Mouse (Mus musculus): ENCODE data around the gene Psmc6. TPM values are rescaled to one million over a fixed set of nuclear protein-coding genes. Genes with fewer than 3 reads are reported as not detected.

The Psmc6 gene
- polyA plus RNA-seq, 1 experiment from 2014 or later = 268 TPM

GRCm38 (mm10) chr14:45365196-45365587, 35.6 kb downstream of the Psmc6 start:
- DNase-seq (ENCODE audit: low spot score) (no peak), ATAC-seq (replicated peaks; ENCODE audit: insufficient number of reproducible peaks, low FRiP score, low TSS enrichment, low read depth) (no peak)
- Histone ChIP-seq H3K27ac (replicated peaks; ENCODE audit: low read depth, low read length) (no peak overlapping the region), H3K9me3 (replicated peaks; ENCODE audit: control insufficient read depth, low read length) (no peaks in the 10 kb centered on the region), H3K36me3 (replicated peaks; ENCODE audit: control insufficient read depth, insufficient read depth, low read depth, low read length) (peaks cover 7% of the 10 kb centered on the region; the same call in 1 of the 2 replicates), H3K4me2 (ENCODE audit: low read depth, low read length) (no peak overlapping the region), H3K27me3 (ENCODE audit: control insufficient read depth, insufficient read depth, low read length) (no peaks in the 10 kb centered on the region), H3K4me3 (ENCODE audit: low read depth, low read length) (no peak overlapping the region), H3K4me1 (ENCODE audit: control insufficient read depth, insufficient read depth, low read length) (no peaks in the 10 kb centered on the region), H3K9ac (replicated peaks; ENCODE audit: low read length) (no peak overlapping the region)
- 88% methylated on average over 6 of the region's 6 CpGs for WGBS

GRCm38 (mm10) chr14:45378771-45379170, 49.2 kb downstream of the Psmc6 start:
- ATAC-seq (replicated peaks; ENCODE audit: insufficient number of reproducible peaks, low FRiP score, low TSS enrichment, low read depth) (no peak), DNase-seq (ENCODE audit: low spot score) (no peak)
- no peak overlapping the region for H3K9ac ChIP-seq (replicated peaks; ENCODE audit: low read length)
- H3K27ac ChIP-seq (replicated peaks; ENCODE audit: low read depth, low read length) = no peak overlapping the region
- WGBS = 95% methylated on average over 3 of the region's 3 CpGs
- peaks cover 9% of the 10 kb centered on the region; the same call in 1 of the 2 replicates for H3K36me3 ChIP-seq (replicated peaks; ENCODE audit: control insufficient read depth, insufficient read depth, low read depth, low read length)
- no peak overlapping the region for H3K4me2 ChIP-seq (ENCODE audit: low read depth, low read length)
- H3K9me3 ChIP-seq (replicated peaks; ENCODE audit: control insufficient read depth, low read length) = no peaks in the 10 kb centered on the region
- H3K4me1 ChIP-seq (ENCODE audit: control insufficient read depth, insufficient read depth, low read length) = no peaks in the 10 kb centered on the region
- no peaks in the 10 kb centered on the region for H3K27me3 ChIP-seq (ENCODE audit: control insufficient read depth, insufficient read depth, low read length)
- H3K4me3 ChIP-seq (ENCODE audit: low read depth, low read length) = no peak overlapping the region

DNA sequence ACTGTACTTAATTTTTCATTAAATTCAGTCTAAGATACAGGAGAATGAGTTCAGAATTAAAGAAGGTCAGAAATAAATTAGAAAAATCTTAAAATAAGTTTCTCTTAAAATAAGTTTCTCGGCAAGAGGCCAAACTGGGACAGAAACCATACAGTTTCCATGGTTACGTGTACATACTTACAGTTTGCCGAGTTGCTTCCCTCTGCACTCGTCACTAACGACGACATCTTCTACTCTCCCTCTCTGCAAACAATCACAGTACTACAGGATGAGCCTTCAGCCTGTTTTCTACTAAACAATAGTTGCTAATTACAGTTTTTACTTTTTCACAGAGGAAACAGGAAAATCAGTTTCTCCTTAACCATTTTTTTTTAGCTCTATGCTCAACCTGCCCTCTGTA, 51.2 kb downstream of the Psmc6 start:
- DNase-seq (ENCODE audit: low spot score) (no peak), ATAC-seq (replicated peaks; ENCODE audit: insufficient number of reproducible peaks, low FRiP score, low TSS enrichment, low read depth) (no peak)
- no peak overlapping the region for H3K4me2 ChIP-seq (ENCODE audit: low read depth, low read length)
- H3K9ac ChIP-seq (replicated peaks; ENCODE audit: low read length) = no peak overlapping the region
- 86% methylated on average over 6 of the region's 6 CpGs for WGBS
- H3K4me3 ChIP-seq (ENCODE audit: low read depth, low read length) = no peak overlapping the region
- H3K27me3 ChIP-seq (ENCODE audit: control insufficient read depth, insufficient read depth, low read length) = no peaks in the 10 kb centered on the region
- H3K9me3 ChIP-seq (replicated peaks; ENCODE audit: control insufficient read depth, low read length) = no peaks in the 10 kb centered on the region
- peaks cover 9% of the 10 kb centered on the region; the same call in 1 of the 2 replicates for H3K36me3 ChIP-seq (replicated peaks; ENCODE audit: control insufficient read depth, insufficient read depth, low read depth, low read length)
- H3K27ac ChIP-seq (replicated peaks; ENCODE audit: low read depth, low read length) = no peak overlapping the region
- H3K4me1 ChIP-seq (ENCODE audit: control insufficient read depth, insufficient read depth, low read length) = no peaks in the 10 kb centered on the region

DNA sequence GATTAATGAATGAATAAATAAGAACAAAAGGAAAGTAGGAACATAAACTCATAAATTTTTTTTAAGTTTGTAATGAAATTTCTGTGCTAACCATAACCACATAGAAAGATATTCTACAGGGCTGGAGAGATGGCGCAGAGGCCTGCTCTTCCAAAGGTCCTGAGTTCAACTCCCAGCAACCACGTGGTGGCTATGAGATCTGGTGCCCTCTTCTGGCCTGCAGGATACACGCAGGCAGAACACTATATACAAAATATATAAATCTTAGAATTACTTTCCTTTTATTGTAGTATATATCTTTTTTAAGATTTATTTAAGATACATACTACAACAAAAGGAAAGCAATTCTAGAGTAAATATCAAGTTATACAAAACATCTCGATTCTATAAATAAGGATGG, 53.3 kb downstream of the Psmc6 start:
- no peak overlapping the region for H3K4me2 ChIP-seq (ENCODE audit: low read depth, low read length)
- 79% methylated on average over 4 of the region's 4 CpGs for WGBS
- peaks cover 9% of the 10 kb centered on the region; the same call in 1 of the 2 replicates for H3K36me3 ChIP-seq (replicated peaks; ENCODE audit: control insufficient read depth, insufficient read depth, low read depth, low read length)

DNA sequence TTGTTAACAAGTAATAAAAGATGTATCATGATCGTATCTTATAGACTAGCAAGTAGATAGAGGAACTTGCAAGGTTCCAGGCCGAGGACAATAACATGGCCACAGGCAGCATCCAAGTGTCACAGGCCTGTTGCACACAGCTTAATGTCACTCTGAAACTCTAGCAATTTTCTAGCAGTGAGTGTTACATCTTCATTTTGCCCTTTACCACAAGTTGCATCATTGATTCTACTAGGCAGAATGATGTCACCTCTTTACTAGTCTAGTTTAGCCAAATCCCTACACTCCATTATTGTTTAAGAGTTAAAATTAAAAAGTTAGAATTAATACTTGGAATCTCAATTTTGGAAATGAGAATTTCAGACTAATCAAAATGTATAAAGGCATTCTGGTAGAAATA, 56.0 kb downstream of the Psmc6 start:
- Histone ChIP-seq H3K9me3 (replicated peaks; ENCODE audit: control insufficient read depth, low read length) (no peaks in the 10 kb centered on the region), H3K4me2 (ENCODE audit: low read depth, low read length) (no peak overlapping the region), H3K27ac (replicated peaks; ENCODE audit: low read depth, low read length) (no peak overlapping the region), H3K4me3 (ENCODE audit: low read depth, low read length) (no peak overlapping the region), H3K27me3 (ENCODE audit: control insufficient read depth, insufficient read depth, low read length) (no peaks in the 10 kb centered on the region), H3K36me3 (replicated peaks; ENCODE audit: control insufficient read depth, insufficient read depth, low read depth, low read length) (peaks cover 6% of the 10 kb centered on the region; the same call in 1 of the 2 replicates), H3K4me1 (ENCODE audit: control insufficient read depth, insufficient read depth, low read length) (no peaks in the 10 kb centered on the region), H3K9ac (replicated peaks; ENCODE audit: low read length) (no peak overlapping the region)
- 97% methylated on average over 2 of the region's 2 CpGs for WGBS
- DNase-seq (ENCODE audit: low spot score) = no peak
- ATAC-seq (replicated peaks; ENCODE audit: insufficient number of reproducible peaks, low FRiP score, low TSS enrichment, low read depth) = no peak

More for the DNA sequence above, 53.3 kb downstream of the Psmc6 start:
- H3K27ac ChIP-seq (replicated peaks; ENCODE audit: low read depth, low read length) = no peak overlapping the region
- H3K4me1 ChIP-seq (ENCODE audit: control insufficient read depth, insufficient read depth, low read length) = no peaks in the 10 kb centered on the region
- DNase-seq (ENCODE audit: low spot score) (no peak), ATAC-seq (replicated peaks; ENCODE audit: insufficient number of reproducible peaks, low FRiP score, low TSS enrichment, low read depth) (no peak)
- no peaks in the 10 kb centered on the region for H3K9me3 ChIP-seq (replicated peaks; ENCODE audit: control insufficient read depth, low read length)
- H3K27me3 ChIP-seq (ENCODE audit: control insufficient read depth, insufficient read depth, low read length) = no peaks in the 10 kb centered on the region
- no peak overlapping the region for H3K9ac ChIP-seq (replicated peaks; ENCODE audit: low read length)
- H3K4me3 ChIP-seq (ENCODE audit: low read depth, low read length) = no peak overlapping the region

- 23% methylated on average over 2 of the region's 2 CpGs for WGBS
- peak overlapping the region; percentile 80; the same call in 1 of the 2 replicates for H3K4me2 ChIP-seq (ENCODE audit: low read depth, low read length)
- H3K27me3 ChIP-seq (ENCODE audit: control insufficient read depth, insufficient read depth, low read length) = no peaks in the 10 kb centered on the region
- H3K9ac ChIP-seq (replicated peaks; ENCODE audit: low read length) = no peak overlapping the region
- no peaks in the 10 kb centered on the region for H3K9me3 ChIP-seq (replicated peaks; ENCODE audit: control insufficient read depth, low read length)
- no peak for ATAC-seq (replicated peaks; ENCODE audit: insufficient number of reproducible peaks, low FRiP score, low TSS enrichment, low read depth)
- H3K4me1 ChIP-seq (ENCODE audit: control insufficient read depth, insufficient read depth, low read length) = no peaks in the 10 kb centered on the region
- H3K36me3 ChIP-seq (replicated peaks; ENCODE audit: control insufficient read depth, insufficient read depth, low read depth, low read length) = 0 out of 2 replicates have a peak, but pooled peaks cover 2% of the 10 kb centered on the region
- no peak for DNase-seq (ENCODE audit: low spot score)
- peak overlapping the region; percentile 73; the same call in 1 of the 2 replicates for H3K4me3 ChIP-seq (ENCODE audit: low read depth, low read length)
- H3K27ac ChIP-seq (replicated peaks; ENCODE audit: low read depth, low read length) = no peak overlapping the region
Observed at GRCm38 (mm10) chr14:45387480-45387879, 57.9 kb downstream of the Psmc6 start.

- H3K9ac ChIP-seq (replicated peaks; ENCODE audit: low read length) = peak overlapping the region; percentile 83
- no peaks in the 10 kb centered on the region for H3K36me3 ChIP-seq (replicated peaks; ENCODE audit: control insufficient read depth, insufficient read depth, low read depth, low read length)
- DNase-seq (ENCODE audit: low spot score) (peak; percentile 89), ATAC-seq (replicated peaks; ENCODE audit: insufficient number of reproducible peaks, low FRiP score, low TSS enrichment, low read depth) (peak; percentile 96)
- under 1% methylated on average over 62 of the region's 71 CpGs for WGBS
- H3K9me3 ChIP-seq (replicated peaks; ENCODE audit: control insufficient read depth, low read length) = no peaks in the 10 kb centered on the region
- no peaks in the 10 kb centered on the region for H3K27me3 ChIP-seq (ENCODE audit: control insufficient read depth, insufficient read depth, low read length)
- H3K27ac ChIP-seq (replicated peaks; ENCODE audit: low read depth, low read length) = peak overlapping the region; percentile 56; the same call in 1 of the 2 replicates
- no peaks in the 10 kb centered on the region for H3K4me1 ChIP-seq (ENCODE audit: control insufficient read depth, insufficient read depth, low read length)
- H3K4me3 ChIP-seq (ENCODE audit: low read depth, low read length) = peak overlapping the region; percentile 73
- peak overlapping the region; percentile 80 for H3K4me2 ChIP-seq (ENCODE audit: low read depth, low read length)
Observed at GRCm38 (mm10) chr14:45388345-45389181, 59.0 kb downstream of the Psmc6 start.

- H3K27me3 ChIP-seq (ENCODE audit: control insufficient read depth, insufficient read depth, low read length) = no peaks in the 10 kb centered on the region
- WGBS = 30% methylated on average over 3 of the region's 3 CpGs
- peak overlapping the region; percentile 56; the same call in 1 of the 2 replicates for H3K27ac ChIP-seq (replicated peaks; ENCODE audit: low read depth, low read length)
- H3K9me3 ChIP-seq (replicated peaks; ENCODE audit: control insufficient read depth, low read length) = no peaks in the 10 kb centered on the region
- ATAC-seq (replicated peaks; ENCODE audit: insufficient number of reproducible peaks, low FRiP score, low TSS enrichment, low read depth) (peak; percentile 22; the same call in 1 of the 2 replicates), DNase-seq (ENCODE audit: low spot score) (no peak)
- H3K4me3 ChIP-seq (ENCODE audit: low read depth, low read length) = peak overlapping the region; percentile 73
- no peaks in the 10 kb centered on the region for H3K4me1 ChIP-seq (ENCODE audit: control insufficient read depth, insufficient read depth, low read length)
- H3K4me2 ChIP-seq (ENCODE audit: low read depth, low read length) = peak overlapping the region; percentile 80
- H3K9ac ChIP-seq (replicated peaks; ENCODE audit: low read length) = peak overlapping the region; percentile 83
- H3K36me3 ChIP-seq (replicated peaks; ENCODE audit: control insufficient read depth, insufficient read depth, low read depth, low read length) = no peaks in the 10 kb centered on the region
Observed at GRCm38 (mm10) chr14:45389194-45389593, 59.6 kb downstream of the Psmc6 start.

All from embryonic facial prominence, embryonic 11.5 days (tissue).